Mouse (Mus musculus): Measurements from ENCODE around the gene Thyn1. TPM values are rescaled to one million over a fixed set of nuclear protein-coding genes. Genes with fewer than 3 reads are reported as not detected.

The Thyn1 gene
- total and polyA plus RNA-seq, 3 experiments, result 141 to 203 (median 150) TPM

- Histone ChIP-seq H3K4me1 (ENCODE audit: control insufficient read depth in 1 of 2, insufficient read depth in 2 of 2) (peaks cover 0 to 5% of the 10 kb centered on the region in 2 experiments; a peak in 1 of 4 replicates), H3K9ac (ENCODE audit: insufficient read depth, low read depth) (no peak overlapping the region), H3K4me2 (ENCODE audit: insufficient read depth, low read depth, poor library complexity, severe bottlenecking) (no peak overlapping the region), H3K4me3 (replicated peaks in 1 of 3; ENCODE audit: low read depth in 2 of 3, low read length in 2 of 3, poor library complexity in 1 of 3) (no peak overlapping the region), H3K36me3 (replicated peaks in 1 of 2; ENCODE audit: control insufficient read depth in 1 of 2, insufficient read depth in 1 of 2, low read length in 1 of 2) (peaks cover 51 to 61% of the 10 kb centered on the region in 2 experiments), H3K9me3 (replicated peaks; ENCODE audit: low read length) (no peaks in the 10 kb centered on the region), H3K27me3 (replicated peaks) (no peaks in the 10 kb centered on the region), H3K79me2 (replicated peaks; ENCODE audit: control insufficient read depth, extremely low read depth, insufficient read depth, poor library complexity, severe bottlenecking) (no peaks in the 10 kb centered on the region), H3K27ac (ENCODE audit: insufficient read depth, low read depth) (no peak overlapping the region)
- dilution Hi-C loops (cut with MboI; ENCODE audit: extremely low pct_ligation_motif_present, extremely low pct_unique_long_range_greater_than_20kb, low sequenced_read_pairs), result no loop called here
- no peak for TF ChIP-seq CTCF (conservative IDR thresholded peaks at IDR 0.05 in 1 of 2, IDR thresholded peaks at IDR 0.05 in 1 of 2; ENCODE audit: low read depth in 2 of 2, low read length in 2 of 2)
- TF ChIP-seq TBP (conservative IDR thresholded peaks at IDR 0.05; ENCODE audit: low read depth, low read length), result no peak
- no peak for TF ChIP-seq TCF12 (IDR thresholded peaks at IDR 0.05; ENCODE audit: low read depth, low read length)
- no peak for TF ChIP-seq ZNF384 (IDR thresholded peaks at IDR 0.05; ENCODE audit: low read depth, low read length)
- no peak for TF ChIP-seq SIN3A (IDR thresholded peaks at IDR 0.05; ENCODE audit: low read length)
- TF ChIP-seq MAFK (IDR thresholded peaks at IDR 0.05; ENCODE audit: insufficient replicate concordance, low read length), result no peak
- no peak for TF ChIP-seq RAD21 (IDR thresholded peaks at IDR 0.05; ENCODE audit: low read depth, low read length)
- no peak for TF ChIP-seq RCOR1 (conservative IDR thresholded peaks at IDR 0.05; ENCODE audit: low read depth, low read length)
- no peak for TF ChIP-seq JUN (IDR thresholded peaks at IDR 0.05; ENCODE audit: insufficient read depth, low read depth, low read length)
- TF ChIP-seq MAX (IDR thresholded peaks at IDR 0.05; ENCODE audit: low read length), result no peak
- TF ChIP-seq ELF1 (IDR thresholded peaks at IDR 0.05; ENCODE audit: low read depth, low read length), result no peak
- no peak for TF ChIP-seq USF1 (IDR thresholded peaks at IDR 0.05; ENCODE audit: low read depth, low read length)
- TF ChIP-seq USF2 (conservative IDR thresholded peaks at IDR 0.05; ENCODE audit: low read depth, low read length), result no peak
- no peak for TF ChIP-seq GABPA (IDR thresholded peaks at IDR 0.05; ENCODE audit: insufficient replicate concordance, low read depth, low read length)
- TF ChIP-seq ZC3H11A (IDR thresholded peaks at IDR 0.05; ENCODE audit: low read depth, low read length), result no peak
- in situ Hi-C loops (cut with MboI; ENCODE audit: low pct_ligation_motif_present, low pct_unique_long_range_greater_than_20kb, low sequenced_read_pairs), result no loop called here
- no peak for DNase-seq (ENCODE audit: extremely low read depth)
Observed at GRCm38 (mm10) chr9:26977754-26978153, 21.8 kb upstream of the Thyn1 start.

- no peak for DNase-seq (ENCODE audit: extremely low read depth)
- Histone ChIP-seq H3K4me1 (ENCODE audit: control insufficient read depth in 1 of 2, insufficient read depth in 2 of 2) (peaks cover 0 to 5% of the 10 kb centered on the region in 2 experiments; a peak in 1 of 4 replicates), H3K4me2 (ENCODE audit: insufficient read depth, low read depth, poor library complexity, severe bottlenecking) (no peak overlapping the region), H3K36me3 (replicated peaks in 1 of 2; ENCODE audit: control insufficient read depth in 1 of 2, insufficient read depth in 1 of 2, low read length in 1 of 2) (peaks cover 52 to 63% of the 10 kb centered on the region in 2 experiments), H3K27me3 (replicated peaks) (no peaks in the 10 kb centered on the region), H3K9me3 (replicated peaks; ENCODE audit: low read length) (no peaks in the 10 kb centered on the region), H3K9ac (ENCODE audit: insufficient read depth, low read depth) (no peak overlapping the region), H3K27ac (ENCODE audit: insufficient read depth, low read depth) (no peak overlapping the region), H3K79me2 (replicated peaks; ENCODE audit: control insufficient read depth, extremely low read depth, insufficient read depth, poor library complexity, severe bottlenecking) (no peaks in the 10 kb centered on the region), H3K4me3 (replicated peaks in 1 of 3; ENCODE audit: low read depth in 2 of 3, low read length in 2 of 3, poor library complexity in 1 of 3) (no peak overlapping the region)
- in situ Hi-C loops (cut with MboI; ENCODE audit: low pct_ligation_motif_present, low pct_unique_long_range_greater_than_20kb, low sequenced_read_pairs), result no loop called here
- TF ChIP-seq MXI1 (IDR thresholded peaks at IDR 0.05; ENCODE audit: low read depth, low read length), result no peak
- TF ChIP-seq EP300 (IDR thresholded peaks at IDR 0.05; ENCODE audit: low read length), result no peak
- no peak for TF ChIP-seq PAX5 (IDR thresholded peaks at IDR 0.05; ENCODE audit: low read length)
- TF ChIP-seq MAFK (IDR thresholded peaks at IDR 0.05; ENCODE audit: insufficient replicate concordance, low read length), result no peak
- TF ChIP-seq MAX (IDR thresholded peaks at IDR 0.05; ENCODE audit: low read length), result no peak
- TF ChIP-seq ZC3H11A (IDR thresholded peaks at IDR 0.05; ENCODE audit: low read depth, low read length), result no peak
- no peak for TF ChIP-seq NRF1 (IDR thresholded peaks at IDR 0.05; ENCODE audit: low read depth, low read length)
- TF ChIP-seq BHLHE40 (IDR thresholded peaks at IDR 0.05; ENCODE audit: low read depth, low read length), result no peak
- TF ChIP-seq MEF2A (IDR thresholded peaks at IDR 0.05; ENCODE audit: borderline replicate concordance, low read depth, low read length), result no peak
- TF ChIP-seq RCOR1 (conservative IDR thresholded peaks at IDR 0.05; ENCODE audit: low read depth, low read length), result no peak
- no peak for TF ChIP-seq JUN (IDR thresholded peaks at IDR 0.05; ENCODE audit: insufficient read depth, low read depth, low read length)
- TF ChIP-seq JUND (conservative IDR thresholded peaks at IDR 0.05; ENCODE audit: low read depth, low read length), result no peak
- dilution Hi-C loops (cut with MboI; ENCODE audit: extremely low pct_ligation_motif_present, extremely low pct_unique_long_range_greater_than_20kb, low sequenced_read_pairs), result no loop called here
Observed at GRCm38 (mm10) chr9:26978776-26979175, 20.7 kb upstream of the Thyn1 start.

All from CH12.LX (cell line).